Mouse (Mus musculus): ENCODE measurements around the gene Msmb. TPM values are rescaled to one million over a fixed set of nuclear protein-coding genes. Genes with fewer than 3 reads are reported as not detected.

Msmb gene
- polyA plus RNA-seq (2015; fragmentation: Nextera tagmentation; extraction: Ambion mirVana) = not detected in 2 replicates

GRCm38 (mm10) chr14:32141723-32142122 lies at the start of gene Msmb:
Msmb (plus strand) TSS chr14:32142023.
- 84% methylated on average over 5 of the region's 5 CpGs for WGBS
- Histone ChIP-seq H3K4me2 (ENCODE audit: low read length) (no peak within 1 kb of the TSS), H3K9me3 (replicated peaks; ENCODE audit: control insufficient read depth, low read length, poor library complexity, severe bottlenecking) (no peaks in the 10 kb centered on the region), H3K36me3 (ENCODE audit: control insufficient read depth, insufficient read depth, low read length) (no peaks in the 10 kb centered on the region), H3K27me3 (ENCODE audit: control insufficient read depth, insufficient read depth, low read depth, low read length) (no peaks in the 10 kb centered on the region), H3K27ac (ENCODE audit: low read length) (no peak within 1 kb of the TSS), H3K4me1 (ENCODE audit: control insufficient read depth, insufficient read depth, low read length) (no peaks in the 10 kb centered on the region), H3K4me3 (ENCODE audit: low read depth, low read length) (no peak within 1 kb of the TSS), H3K9ac (ENCODE audit: low read depth, low read length) (no peak within 1 kb of the TSS)
- ATAC-seq = no peak

GRCm38 (mm10) chr14:32093018-32093417 lies 48.8 kb upstream of the Msmb start:
- peaks cover 9% of the 10 kb centered on the region for H3K36me3 ChIP-seq (ENCODE audit: control insufficient read depth, insufficient read depth, low read length)
- H3K9me3 ChIP-seq (replicated peaks; ENCODE audit: control insufficient read depth, low read length, poor library complexity, severe bottlenecking) = no peaks in the 10 kb centered on the region
- no peak overlapping the region for H3K9ac ChIP-seq (ENCODE audit: low read depth, low read length)
- 94% methylated on average over 1 of the region's 1 CpGs for WGBS
- no peak overlapping the region for H3K27ac ChIP-seq (ENCODE audit: low read length)
- ATAC-seq = no peak
- H3K27me3 ChIP-seq (ENCODE audit: control insufficient read depth, insufficient read depth, low read depth, low read length) = no peaks in the 10 kb centered on the region
- H3K4me3 ChIP-seq (ENCODE audit: low read depth, low read length) = no peak overlapping the region
- H3K4me1 ChIP-seq (ENCODE audit: control insufficient read depth, insufficient read depth, low read length) = no peaks in the 10 kb centered on the region
- no peak overlapping the region for H3K4me2 ChIP-seq (ENCODE audit: low read length)

GRCm38 (mm10) chr14:32093500-32094117 lies 48.2 kb upstream of the Msmb start:
- Histone ChIP-seq H3K27me3 (ENCODE audit: control insufficient read depth, insufficient read depth, low read depth, low read length) (no peaks in the 10 kb centered on the region), H3K9me3 (replicated peaks; ENCODE audit: control insufficient read depth, low read length, poor library complexity, severe bottlenecking) (no peaks in the 10 kb centered on the region), H3K4me1 (ENCODE audit: control insufficient read depth, insufficient read depth, low read length) (no peaks in the 10 kb centered on the region), H3K9ac (ENCODE audit: low read depth, low read length) (no peak overlapping the region), H3K36me3 (ENCODE audit: control insufficient read depth, insufficient read depth, low read length) (peaks cover 9% of the 10 kb centered on the region), H3K27ac (ENCODE audit: low read length) (no peak overlapping the region), H3K4me2 (ENCODE audit: low read length) (no peak overlapping the region), H3K4me3 (ENCODE audit: low read depth, low read length) (no peak overlapping the region)
- 93% methylated on average over 11 of the region's 11 CpGs for WGBS
- no peak for ATAC-seq

GRCm38 (mm10) chr14:32095646-32096045 lies 46.2 kb upstream of the Msmb start:
- no peaks in the 10 kb centered on the region for H3K27me3 ChIP-seq (ENCODE audit: control insufficient read depth, insufficient read depth, low read depth, low read length)
- no peak for ATAC-seq
- H3K9me3 ChIP-seq (replicated peaks; ENCODE audit: control insufficient read depth, low read length, poor library complexity, severe bottlenecking) = no peaks in the 10 kb centered on the region
- no peak overlapping the region for H3K9ac ChIP-seq (ENCODE audit: low read depth, low read length)
- no peak overlapping the region for H3K27ac ChIP-seq (ENCODE audit: low read length)
- peaks cover 21% of the 10 kb centered on the region for H3K36me3 ChIP-seq (ENCODE audit: control insufficient read depth, insufficient read depth, low read length)
- 93% methylated on average over 5 of the region's 5 CpGs for WGBS
- H3K4me3 ChIP-seq (ENCODE audit: low read depth, low read length) = no peak overlapping the region
- no peaks in the 10 kb centered on the region for H3K4me1 ChIP-seq (ENCODE audit: control insufficient read depth, insufficient read depth, low read length)
- no peak overlapping the region for H3K4me2 ChIP-seq (ENCODE audit: low read length)

- Histone ChIP-seq H3K9me3 (replicated peaks; ENCODE audit: control insufficient read depth, low read length, poor library complexity, severe bottlenecking) (no peaks in the 10 kb centered on the region), H3K9ac (ENCODE audit: low read depth, low read length) (no peak overlapping the region), H3K36me3 (ENCODE audit: control insufficient read depth, insufficient read depth, low read length) (peaks cover 21% of the 10 kb centered on the region), H3K27ac (ENCODE audit: low read length) (no peak overlapping the region), H3K4me3 (ENCODE audit: low read depth, low read length) (no peak overlapping the region), H3K4me1 (ENCODE audit: control insufficient read depth, insufficient read depth, low read length) (no peaks in the 10 kb centered on the region), H3K27me3 (ENCODE audit: control insufficient read depth, insufficient read depth, low read depth, low read length) (no peaks in the 10 kb centered on the region), H3K4me2 (ENCODE audit: low read length) (no peak overlapping the region)
- WGBS = 92% methylated on average over 5 of the region's 5 CpGs
- no peak for ATAC-seq
Observed at GRCm38 (mm10) chr14:32096740-32097139, 45.1 kb upstream of the Msmb start.

GRCm38 (mm10) chr14:32097691-32098090 lies 44.1 kb upstream of the Msmb start:
- no peaks in the 10 kb centered on the region for H3K4me1 ChIP-seq (ENCODE audit: control insufficient read depth, insufficient read depth, low read length)
- ATAC-seq = no peak
- no peaks in the 10 kb centered on the region for H3K9me3 ChIP-seq (replicated peaks; ENCODE audit: control insufficient read depth, low read length, poor library complexity, severe bottlenecking)
- H3K4me2 ChIP-seq (ENCODE audit: low read length) = no peak overlapping the region
- H3K9ac ChIP-seq (ENCODE audit: low read depth, low read length) = no peak overlapping the region
- peaks cover 25% of the 10 kb centered on the region for H3K36me3 ChIP-seq (ENCODE audit: control insufficient read depth, insufficient read depth, low read length)
- WGBS = 96% methylated on average over 7 of the region's 7 CpGs
- H3K4me3 ChIP-seq (ENCODE audit: low read depth, low read length) = no peak overlapping the region
- H3K27me3 ChIP-seq (ENCODE audit: control insufficient read depth, insufficient read depth, low read depth, low read length) = no peaks in the 10 kb centered on the region
- no peak overlapping the region for H3K27ac ChIP-seq (ENCODE audit: low read length)

GRCm38 (mm10) chr14:32098951-32099350 lies 42.9 kb upstream of the Msmb start:
- 96% methylated on average over 3 of the region's 3 CpGs for WGBS
- H3K27ac ChIP-seq (ENCODE audit: low read length) = no peak overlapping the region
- peaks cover 24% of the 10 kb centered on the region for H3K36me3 ChIP-seq (ENCODE audit: control insufficient read depth, insufficient read depth, low read length)
- H3K4me1 ChIP-seq (ENCODE audit: control insufficient read depth, insufficient read depth, low read length) = no peaks in the 10 kb centered on the region
- no peaks in the 10 kb centered on the region for H3K27me3 ChIP-seq (ENCODE audit: control insufficient read depth, insufficient read depth, low read depth, low read length)
- H3K4me2 ChIP-seq (ENCODE audit: low read length) = no peak overlapping the region
- H3K9ac ChIP-seq (ENCODE audit: low read depth, low read length) = no peak overlapping the region
- no peak overlapping the region for H3K4me3 ChIP-seq (ENCODE audit: low read depth, low read length)
- H3K9me3 ChIP-seq (replicated peaks; ENCODE audit: control insufficient read depth, low read length, poor library complexity, severe bottlenecking) = no peaks in the 10 kb centered on the region
- ATAC-seq = no peak

- Histone ChIP-seq H3K27ac (ENCODE audit: low read length) (no peak overlapping the region), H3K9ac (ENCODE audit: low read depth, low read length) (no peak overlapping the region), H3K4me3 (ENCODE audit: low read depth, low read length) (no peak overlapping the region), H3K9me3 (replicated peaks; ENCODE audit: control insufficient read depth, low read length, poor library complexity, severe bottlenecking) (no peaks in the 10 kb centered on the region), H3K4me1 (ENCODE audit: control insufficient read depth, insufficient read depth, low read length) (no peaks in the 10 kb centered on the region), H3K27me3 (ENCODE audit: control insufficient read depth, insufficient read depth, low read depth, low read length) (no peaks in the 10 kb centered on the region), H3K4me2 (ENCODE audit: low read length) (no peak overlapping the region), H3K36me3 (ENCODE audit: control insufficient read depth, insufficient read depth, low read length) (peaks cover 18% of the 10 kb centered on the region)
- 90% methylated on average over 4 of the region's 4 CpGs for WGBS
- ATAC-seq = no peak
Observed at GRCm38 (mm10) chr14:32103556-32103955, 38.3 kb upstream of the Msmb start.

- Histone ChIP-seq H3K4me2 (ENCODE audit: low read length) (no peak overlapping the region), H3K36me3 (ENCODE audit: control insufficient read depth, insufficient read depth, low read length) (peaks cover 6% of the 10 kb centered on the region; the same call in 1 of the 2 replicates), H3K27ac (ENCODE audit: low read length) (no peak overlapping the region), H3K4me3 (ENCODE audit: low read depth, low read length) (no peak overlapping the region), H3K27me3 (ENCODE audit: control insufficient read depth, insufficient read depth, low read depth, low read length) (no peaks in the 10 kb centered on the region), H3K9ac (ENCODE audit: low read depth, low read length) (no peak overlapping the region), H3K9me3 (replicated peaks; ENCODE audit: control insufficient read depth, low read length, poor library complexity, severe bottlenecking) (no peaks in the 10 kb centered on the region), H3K4me1 (ENCODE audit: control insufficient read depth, insufficient read depth, low read length) (no peaks in the 10 kb centered on the region)
- 64% methylated on average over 7 of the region's 7 CpGs for WGBS
- no peak for ATAC-seq
Observed at GRCm38 (mm10) chr14:32105663-32106062, 36.2 kb upstream of the Msmb start.
